Mouse (Mus musculus): ENCODE data around the gene Bid.
"Not testable (repeated sequence)": the region's sequence is repeated elsewhere in the genome, so short reads cannot be mapped to it uniquely, and the experiment has no call there.

Gene Bid

DNA sequence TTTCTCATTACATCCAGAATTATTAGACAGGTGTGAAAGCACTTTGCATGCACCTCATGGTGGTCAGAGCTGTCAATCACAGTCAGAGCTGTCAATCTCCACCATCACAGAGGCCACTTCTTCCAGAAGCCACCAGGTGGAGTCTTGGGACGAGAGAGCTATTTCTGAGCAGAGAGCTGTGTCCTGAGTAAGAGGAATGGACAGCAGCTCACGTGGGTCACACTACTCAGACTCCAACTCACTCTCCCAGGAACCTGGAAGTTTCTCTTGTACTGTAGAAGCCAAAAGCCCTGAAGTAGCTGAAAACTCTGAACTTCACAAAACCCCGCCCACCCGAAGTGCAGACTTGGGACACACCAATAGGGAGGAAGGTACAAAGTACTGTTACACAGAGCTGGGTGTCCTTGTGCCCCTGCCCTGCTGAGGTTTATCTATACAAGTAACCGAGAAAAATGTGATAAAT is 13.2 kb downstream of the Bid start:
- DNase-seq (ENCODE audit: low spot score) = no peak

DNA sequence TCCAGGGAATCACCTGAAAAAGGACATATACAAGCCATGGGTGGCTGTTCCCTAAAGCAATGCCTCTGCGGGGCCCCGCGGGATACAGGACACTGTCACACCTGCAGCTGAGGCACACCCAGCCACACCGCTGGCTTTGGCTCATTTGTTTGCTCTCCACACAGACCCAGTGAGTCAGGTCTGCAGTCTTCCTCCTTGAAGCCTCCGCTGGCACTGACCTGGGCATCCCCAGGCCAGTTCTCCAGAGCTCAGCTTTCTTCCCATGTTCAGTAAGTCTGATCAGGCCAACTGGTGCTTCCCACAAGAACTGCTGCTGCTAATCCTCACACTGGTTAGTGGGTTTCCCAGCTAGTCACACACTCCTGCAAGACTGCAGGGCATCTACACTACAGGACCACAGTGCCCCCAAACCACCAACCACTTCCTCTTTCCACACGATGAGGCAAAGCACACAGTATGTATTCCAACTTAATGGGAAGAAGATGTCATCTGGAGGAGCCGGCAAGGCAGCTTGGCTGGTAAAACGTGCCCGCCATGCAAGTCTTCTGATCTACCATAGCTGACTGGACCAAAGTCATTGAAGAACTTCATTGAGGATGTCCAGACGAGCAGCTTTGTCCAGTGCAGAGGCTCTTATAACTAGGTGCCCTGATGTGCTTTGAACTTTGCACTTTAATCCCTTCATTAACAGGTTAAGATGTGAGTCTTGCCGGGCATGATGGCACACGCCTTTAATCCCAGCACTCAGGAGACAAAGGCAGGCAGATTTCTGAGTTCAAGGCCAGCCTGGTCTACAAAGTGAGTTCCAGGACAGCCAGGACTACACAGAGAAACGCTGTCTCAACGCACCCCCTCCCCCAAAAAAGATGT is 14.6 kb downstream of the Bid start:
- DNase-seq (ENCODE audit: low spot score) = no peak

- no peak for DNase-seq (ENCODE audit: low spot score)
These were observed 18.3 kb downstream of the Bid start for GRCm38 (mm10) chr6:120898188-120898833.

- no peak for DNase-seq (ENCODE audit: low spot score)
These were observed 22.1 kb downstream of the Bid start for GRCm38 (mm10) chr6:120894524-120894923.

GRCm38 (mm10) chr6:120894089-120894488 is 22.6 kb downstream of the Bid start:
- DNase-seq (ENCODE audit: low spot score) = no peak

- DNase-seq (ENCODE audit: low spot score) = no peak
These were observed 30.0 kb downstream of the Bid start for GRCm38 (mm10) chr6:120886696-120887095.

GRCm38 (mm10) chr6:120884436-120884835 is 32.2 kb downstream of the Bid start:
- DNase-seq (ENCODE audit: low spot score) = no peak

- DNase-seq (ENCODE audit: low spot score) = no peak
These were observed 37.6 kb downstream of the Bid start for GRCm38 (mm10) chr6:120879046-120879445.

- DNase-seq (ENCODE audit: low spot score) = no peak
These were observed 42.8 kb downstream of the Bid start for GRCm38 (mm10) chr6:120873874-120874273.

- DNase-seq (ENCODE audit: low spot score) = no peak
These were observed 45.4 kb downstream of the Bid start for GRCm38 (mm10) chr6:120871286-120871685.

- no peak for DNase-seq (ENCODE audit: low spot score)
These were observed 47.8 kb downstream of the Bid start for GRCm38 (mm10) chr6:120868824-120869223.

DNA sequence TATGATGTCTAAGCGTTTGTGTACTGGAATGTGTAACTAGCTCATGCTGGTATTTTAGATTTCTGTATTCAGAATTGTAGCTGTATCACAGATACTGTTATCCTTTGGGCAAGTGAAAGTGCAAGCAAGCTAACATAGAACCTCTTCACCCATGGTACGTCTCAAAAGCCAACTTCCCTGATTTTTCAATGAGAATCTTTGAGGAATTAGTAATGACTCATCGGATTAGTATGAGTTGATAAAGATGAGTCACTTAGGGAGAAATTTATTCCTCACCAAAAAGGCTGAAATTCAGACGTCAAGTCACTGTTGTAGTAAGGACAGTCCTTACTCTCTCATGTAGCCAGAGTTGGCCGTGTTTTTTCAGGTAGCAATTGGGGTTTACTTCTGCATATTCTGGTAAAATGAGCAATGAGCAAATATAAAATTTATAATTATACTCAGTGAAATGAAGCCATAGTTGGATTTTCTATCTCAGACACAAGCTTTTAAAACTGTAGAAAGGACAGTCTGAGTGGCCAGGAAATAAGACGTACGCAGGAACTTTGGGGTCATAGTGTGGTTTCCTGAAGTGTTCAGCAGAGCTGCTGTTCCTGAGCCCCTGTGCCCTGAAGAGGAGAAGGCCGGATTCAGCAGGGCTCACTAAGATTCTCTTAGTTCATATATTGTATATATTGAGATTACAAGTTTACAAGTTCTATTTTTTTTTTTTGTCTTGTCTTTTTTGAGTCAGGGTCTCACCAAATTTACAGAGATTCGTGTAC is 50.4 kb downstream of the Bid start:
- no peak for DNase-seq (ENCODE audit: low spot score)

GRCm38 (mm10) chr6:120860079-120860478 is 56.6 kb downstream of the Bid start:
- no peak for DNase-seq (ENCODE audit: low spot score)

DNA sequence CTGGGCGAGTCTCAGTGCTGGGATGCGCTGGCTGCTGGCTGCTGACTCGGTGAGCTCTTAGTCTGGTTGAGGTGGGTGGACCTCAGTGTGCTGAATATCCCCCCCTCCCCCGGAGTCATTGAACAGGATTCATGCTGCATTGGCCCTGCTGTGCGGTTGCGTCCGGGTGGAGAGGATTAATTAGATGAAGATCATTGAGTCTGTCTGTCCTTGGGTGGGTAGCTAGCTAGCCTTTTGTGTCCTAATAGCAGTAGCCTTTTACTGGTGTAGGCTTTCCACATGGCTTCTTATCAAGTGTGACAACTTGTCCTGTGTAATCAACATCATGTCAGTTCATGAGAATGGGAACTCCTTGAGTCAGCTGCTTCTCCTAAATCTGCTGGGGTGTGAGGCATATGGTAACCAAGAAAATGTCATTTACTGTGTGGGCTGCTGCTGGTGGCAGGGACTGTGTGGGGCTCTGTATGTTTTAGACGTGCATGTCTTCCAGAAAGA is 58.4 kb downstream of the Bid start:
- peak; percentile 42 for DNase-seq (ENCODE audit: low spot score)

- no peak for DNase-seq (ENCODE audit: low spot score)
These were observed 62.2 kb downstream of the Bid start for GRCm38 (mm10) chr6:120854413-120854812.

GRCm38 (mm10) chr6:120850720-120851119 is 65.9 kb downstream of the Bid start:
- not testable (repeated sequence) for DNase-seq (ENCODE audit: low spot score)

Measured in layer of hippocampus, adult 9-10 months (tissue).